Mouse (Mus musculus) heart, postnatal 10 days (tissue): Measurements from ENCODE around the gene Nup62. TPM values are rescaled to one million over a fixed set of nuclear protein-coding genes. Genes with fewer than 3 reads are reported as not detected.

Experiments
- DNase-seq, 2 experiments: peaks; one replicate each; pipeline ENCODE4 v3.0.0; 2021
- intact Hi-C: fragments of 180-260 bp; cut with DNase I; formaldehyde crosslinking; loops from one replicate; pipeline ENCODE4 v1.15.1; 2025
- total RNA-seq, 2 experiments: library from RNA; stranded (reverse); gene quantifications; 2 replicates each; pipeline ENCODE4 v1.2.3; 2021

Gene Nup62
- total RNA-seq, 2 experiments from 2014 or later, result 44.3 to 45.1 TPM

- peak in 1 of 2 experiments; percentile 21 for DNase-seq
- intact Hi-C loops, result loop anchor here (2.0 kb wide), 2 partner anchors 31 to 69 kb away; partner anchors contain the start of genes Akt1s1, Tbc1d17 and Vrk3
These were observed 1.6 kb downstream of the Nup62 start for GRCm38 (mm10) chr7:44817441-44817840.

DNA sequence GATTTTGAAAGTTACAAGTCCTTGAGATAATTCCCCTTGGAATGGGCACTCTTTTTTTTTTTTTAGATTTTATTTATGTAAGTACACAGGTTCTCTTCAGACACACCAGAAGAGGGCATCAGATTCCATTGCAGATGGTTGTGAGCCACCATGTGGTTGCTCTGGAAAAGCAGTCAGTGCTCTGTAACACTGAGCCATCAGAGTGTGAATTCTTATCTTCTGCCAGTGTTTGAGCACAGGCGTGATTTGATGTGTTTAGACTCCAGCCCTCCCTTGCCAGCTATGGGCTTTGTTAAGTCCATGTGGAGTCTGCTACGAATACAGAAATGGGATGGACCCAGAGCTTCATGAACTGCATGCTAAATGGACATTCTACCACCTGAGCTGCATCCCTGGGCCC, 2.3 kb downstream of the Nup62 start:
- peak in 1 of 2 experiments; percentile 15 for DNase-seq
- intact Hi-C loops, result no loop called here

DNA sequence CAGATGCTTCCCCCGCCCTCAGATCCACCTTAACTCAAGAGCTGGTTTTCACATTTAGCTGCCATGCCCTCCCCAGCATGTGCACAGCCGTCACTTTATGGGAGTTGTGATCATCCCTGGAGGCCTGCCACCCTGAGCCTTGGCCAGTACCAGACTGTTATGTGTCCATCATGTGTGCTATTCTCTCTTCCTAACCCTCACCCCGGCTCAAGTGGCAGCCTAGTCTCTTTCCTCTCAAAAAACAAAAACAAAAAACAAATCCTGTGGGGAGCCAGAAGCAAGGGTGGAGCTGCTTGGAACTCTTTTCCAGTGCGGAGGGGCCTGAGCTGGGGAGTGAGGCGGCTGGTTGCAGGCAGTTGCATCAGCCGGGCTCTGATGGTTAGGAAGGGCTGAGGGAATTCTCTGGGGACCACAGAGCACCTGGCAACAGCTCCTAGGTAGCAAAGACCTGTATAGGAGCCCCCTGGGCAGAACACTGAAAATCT, 2.9 kb downstream of the Nup62 start:
- intact Hi-C loops, result no loop called here
- peak; percentile 67 to 71 for DNase-seq

DNA sequence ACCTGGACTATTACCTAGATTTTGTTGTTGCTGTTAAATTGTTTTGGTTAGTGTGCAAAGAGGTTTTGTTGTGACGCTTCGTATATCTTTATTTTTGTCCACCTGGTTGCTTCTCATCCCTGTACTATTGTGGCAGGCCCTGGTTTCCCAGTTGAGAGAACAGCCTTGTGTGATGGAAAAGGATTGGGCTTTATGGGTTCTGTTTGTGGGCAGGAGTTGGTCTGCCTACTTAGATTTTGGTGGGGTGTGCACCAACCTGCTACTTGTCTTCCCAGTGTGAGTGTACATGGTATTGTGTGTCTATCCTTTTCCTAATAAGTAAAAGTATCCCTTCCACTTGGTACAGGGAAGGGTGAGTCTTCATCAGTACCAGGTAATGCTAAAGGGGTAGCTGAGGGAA, 3.5 kb downstream of the Nup62 start:
- no peak for DNase-seq
- intact Hi-C loops, result no loop called here

DNA sequence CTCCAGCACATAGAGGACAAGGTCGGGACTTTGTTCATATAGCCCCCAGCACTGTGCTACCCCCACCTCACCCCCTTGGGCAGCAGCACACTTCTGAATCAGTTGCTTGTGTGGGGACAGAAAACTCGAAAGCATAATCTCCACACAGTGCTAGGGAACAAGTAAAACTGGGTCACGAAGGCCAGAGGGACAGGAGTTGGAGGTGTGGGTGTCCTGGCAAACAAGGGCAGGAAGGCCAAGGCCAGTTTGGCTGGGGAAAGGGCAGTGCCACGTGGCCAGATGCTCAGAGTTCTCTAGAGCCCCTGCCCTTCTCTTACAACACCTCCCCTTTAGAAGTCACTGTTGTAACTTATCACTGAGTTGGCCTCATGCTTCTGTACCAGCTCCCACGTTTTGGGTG, 4.0 kb downstream of the Nup62 start:
- intact Hi-C loops, result loop anchor here (5.0 kb wide), 1 partner anchor 93 kb away; no protein-coding TSS in a partner anchor
- DNase-seq, result peak in 1 of 2 experiments; percentile 22

GRCm38 (mm10) chr7:44820525-44820924, 4.6 kb downstream of the Nup62 start:
- DNase-seq, result peak in 1 of 2 experiments; percentile 1
- intact Hi-C loops, result loop anchor here (5.0 kb wide), 1 partner anchor 93 kb away; no protein-coding TSS in a partner anchor

DNA sequence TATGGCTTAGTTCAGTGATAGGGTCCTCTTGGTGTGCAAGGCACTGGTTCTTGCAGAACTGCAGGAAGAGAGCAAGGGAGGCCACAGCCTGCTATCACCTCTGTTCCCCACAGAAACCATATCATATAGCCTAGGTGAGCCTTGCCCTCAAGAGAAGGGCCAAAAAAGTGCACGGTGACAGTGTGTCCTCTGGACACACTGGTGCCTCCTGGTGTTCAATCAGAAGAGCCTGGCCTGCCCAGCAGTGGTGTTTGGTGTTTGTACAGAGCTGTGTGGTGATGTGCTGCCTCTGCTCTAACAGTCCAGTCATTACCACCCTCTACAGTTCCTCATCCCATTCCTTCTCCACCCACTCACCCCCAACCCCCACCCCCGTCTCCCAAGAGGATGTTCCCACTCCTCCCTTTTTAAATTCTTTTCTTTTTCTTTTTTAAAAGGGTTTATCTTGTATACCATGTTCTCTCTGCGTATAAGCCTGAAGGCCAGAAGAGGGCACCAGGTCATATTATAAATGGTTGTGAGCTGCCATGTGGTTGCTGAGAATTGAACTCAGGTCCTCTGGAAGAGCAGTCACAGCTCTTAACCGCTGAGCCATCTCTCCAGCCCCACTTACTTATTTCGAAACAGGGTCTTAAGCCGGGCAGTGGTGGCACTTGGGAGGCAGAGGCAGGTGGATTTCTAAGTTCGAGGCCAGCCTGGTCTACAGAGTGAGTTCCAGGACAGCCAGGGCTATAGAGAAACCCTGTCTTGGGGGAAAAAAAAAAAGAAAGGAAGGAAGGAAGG, 6.0 kb downstream of the Nup62 start:
- DNase-seq, result no peak
- intact Hi-C loops, result loop anchor here (5.0 kb wide), 1 partner anchor 95 kb away; no protein-coding TSS in a partner anchor

DNA sequence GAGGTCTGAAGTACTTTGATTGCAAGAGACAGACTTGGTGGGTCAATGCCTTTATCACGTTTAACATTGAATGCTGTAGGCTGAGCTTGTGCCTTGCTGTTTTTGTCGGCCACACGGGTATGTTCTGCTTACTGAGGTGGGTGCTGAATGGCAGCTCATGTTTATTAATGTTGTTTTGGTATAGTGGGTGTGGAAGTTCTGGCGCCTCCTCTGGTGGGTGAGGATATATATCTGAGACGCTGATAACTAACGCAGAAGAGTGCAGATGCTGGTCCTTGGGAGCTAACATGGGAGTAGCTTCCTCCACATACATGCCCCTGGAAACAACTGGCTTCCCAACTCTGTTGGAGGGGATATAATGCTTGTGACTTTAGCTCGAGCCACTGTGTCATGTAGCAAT, 7.5 kb downstream of the Nup62 start:
- DNase-seq, result no peak
- intact Hi-C loops, result loop anchor here (5.0 kb wide), 1 partner anchor 96 kb away; no protein-coding TSS in a partner anchor

- intact Hi-C loops, result loop anchor here (5.0 kb wide), 2 partner anchors 98 to 178 kb away; no protein-coding TSS in a partner anchor
- peak; percentile 84 to 92 for DNase-seq
These were observed 9.0 kb downstream of the Nup62 start for GRCm38 (mm10) chr7:44824872-44825271.

DNA sequence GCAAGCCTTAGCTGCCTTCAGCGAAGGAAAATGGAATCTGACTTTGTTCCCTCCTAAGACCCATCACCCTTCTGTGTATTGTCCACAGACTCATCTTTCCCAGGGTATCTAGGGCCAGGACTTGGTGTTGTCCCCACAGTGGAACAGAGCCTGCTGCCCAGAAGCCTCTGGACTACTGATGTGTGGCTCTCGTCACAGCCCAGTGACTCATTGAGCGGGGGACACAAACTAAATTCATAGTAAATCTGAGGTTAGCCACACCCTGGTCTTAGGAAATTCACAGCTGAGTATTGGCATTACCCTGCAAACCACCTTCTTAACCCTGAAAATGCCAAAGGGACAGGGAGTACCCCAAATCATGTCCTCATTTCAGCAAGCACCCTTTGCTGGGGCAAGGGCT, 10.9 kb downstream of the Nup62 start:
- intact Hi-C loops, result loop anchor here (5.0 kb wide), 1 partner anchor 179 kb away; no protein-coding TSS in a partner anchor
- DNase-seq, result no peak

- no peak for DNase-seq
- intact Hi-C loops, result loop anchor here (5.0 kb wide), 1 partner anchor 181 kb away; no protein-coding TSS in a partner anchor
These were observed 12.8 kb downstream of the Nup62 start for GRCm38 (mm10) chr7:44828706-44829105.

- intact Hi-C loops, result no loop called here
- DNase-seq, result no peak
These were observed 16.9 kb downstream of the Nup62 start for GRCm38 (mm10) chr7:44832763-44833162.

GRCm38 (mm10) chr7:44835373-44836015, 19.6 kb downstream of the Nup62 start:
- intact Hi-C loops, result no loop called here
- DNase-seq, result no peak

GRCm38 (mm10) chr7:44836016-44836404, 20.1 kb downstream of the Nup62 start:
- DNase-seq, result no peak
- intact Hi-C loops, result no loop called here

DNA sequence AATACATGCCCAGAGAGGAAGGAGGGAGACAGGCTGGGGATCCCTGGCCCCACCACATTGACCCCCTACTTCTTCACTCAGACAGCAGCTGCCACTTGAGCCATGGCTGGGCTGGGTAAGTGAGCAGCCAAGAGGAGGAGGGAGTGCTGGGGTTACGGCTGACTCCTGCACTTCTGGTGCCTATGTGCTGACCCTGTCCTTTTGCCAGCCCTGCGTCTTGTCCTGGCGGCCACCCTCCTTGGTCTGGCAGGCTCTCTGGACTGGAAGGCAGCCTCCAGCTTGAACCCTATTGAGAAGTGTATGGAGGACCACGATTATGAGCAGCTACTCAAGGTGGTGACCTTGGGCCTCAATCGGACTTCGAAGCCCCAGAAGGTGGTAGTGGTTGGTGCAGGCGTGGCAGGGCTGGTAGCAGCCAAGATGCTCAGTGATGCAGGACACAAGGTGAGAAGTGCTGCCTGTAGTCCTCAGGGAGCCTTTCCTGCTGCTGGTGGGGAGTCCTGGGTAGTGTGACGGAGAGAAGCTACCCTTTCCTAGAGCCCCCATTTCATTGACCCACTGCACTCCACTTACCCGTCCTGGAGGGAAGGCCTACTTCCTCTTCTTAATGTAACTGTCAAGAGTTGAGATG, 20.6 kb downstream of the Nup62 start:
- no peak for DNase-seq
- intact Hi-C loops, result no loop called here

DNA sequence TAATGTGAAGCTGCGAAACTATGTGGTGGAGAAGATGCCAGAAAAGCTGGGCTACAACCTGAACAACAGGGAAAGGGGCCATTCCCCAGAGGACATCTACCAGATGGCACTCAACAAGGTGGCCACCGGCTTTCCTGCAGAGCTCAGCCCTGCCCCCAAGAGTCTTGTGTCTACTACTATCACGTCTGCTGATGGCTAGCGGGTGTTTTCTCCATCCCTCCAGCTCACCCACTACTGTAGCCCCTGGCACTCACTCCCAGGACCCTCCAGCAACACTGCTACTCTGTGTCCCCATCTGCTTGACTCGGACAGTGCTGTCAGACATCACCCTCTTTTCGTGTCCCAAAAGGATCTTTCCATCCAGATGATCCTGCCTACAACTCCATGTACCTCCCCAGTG, 22.2 kb downstream of the Nup62 start:
- intact Hi-C loops, result no loop called here
- DNase-seq, result no peak

DNA sequence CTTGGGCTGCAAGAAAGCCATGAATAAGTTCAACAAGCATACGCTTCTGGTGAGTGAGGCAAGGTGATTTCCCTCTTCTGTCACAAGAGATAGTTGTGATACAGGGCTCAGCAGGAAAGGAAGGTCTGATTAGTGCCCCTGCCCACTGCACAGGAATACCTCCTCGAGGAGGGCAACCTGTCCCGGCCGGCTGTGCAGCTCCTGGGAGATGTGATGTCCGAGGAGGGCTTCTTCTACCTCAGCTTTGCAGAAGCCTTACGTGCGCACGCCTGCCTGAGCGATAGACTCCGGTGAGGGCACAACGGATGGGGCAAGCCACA, 23.2 kb downstream of the Nup62 start:
- intact Hi-C loops, result no loop called here
- no peak for DNase-seq

GRCm38 (mm10) chr7:44839491-44840191, 23.8 kb downstream of the Nup62 start:
- DNase-seq, result peak; percentile 58 to 59
- intact Hi-C loops, result no loop called here

DNA sequence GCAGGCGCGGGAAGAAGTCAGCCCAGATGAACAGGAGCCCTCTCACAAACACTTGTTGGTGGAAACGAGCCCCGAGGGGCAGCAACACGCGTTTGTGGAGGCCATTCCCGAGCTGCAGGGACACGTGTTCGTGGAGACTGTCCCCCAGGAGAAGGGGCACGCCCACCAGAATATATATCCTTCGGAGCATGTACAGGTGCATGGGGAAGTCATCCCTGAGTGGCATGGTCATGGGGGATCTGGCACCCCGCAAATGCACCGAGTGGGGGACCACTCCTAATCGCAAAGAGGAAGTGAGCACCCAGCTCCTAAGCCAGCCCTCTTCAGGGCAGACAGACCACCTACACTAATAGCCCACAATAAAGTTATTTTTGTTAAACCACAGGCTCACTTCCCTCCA, 24.5 kb downstream of the Nup62 start:
- intact Hi-C loops, result no loop called here
- DNase-seq, result no peak

DNA sequence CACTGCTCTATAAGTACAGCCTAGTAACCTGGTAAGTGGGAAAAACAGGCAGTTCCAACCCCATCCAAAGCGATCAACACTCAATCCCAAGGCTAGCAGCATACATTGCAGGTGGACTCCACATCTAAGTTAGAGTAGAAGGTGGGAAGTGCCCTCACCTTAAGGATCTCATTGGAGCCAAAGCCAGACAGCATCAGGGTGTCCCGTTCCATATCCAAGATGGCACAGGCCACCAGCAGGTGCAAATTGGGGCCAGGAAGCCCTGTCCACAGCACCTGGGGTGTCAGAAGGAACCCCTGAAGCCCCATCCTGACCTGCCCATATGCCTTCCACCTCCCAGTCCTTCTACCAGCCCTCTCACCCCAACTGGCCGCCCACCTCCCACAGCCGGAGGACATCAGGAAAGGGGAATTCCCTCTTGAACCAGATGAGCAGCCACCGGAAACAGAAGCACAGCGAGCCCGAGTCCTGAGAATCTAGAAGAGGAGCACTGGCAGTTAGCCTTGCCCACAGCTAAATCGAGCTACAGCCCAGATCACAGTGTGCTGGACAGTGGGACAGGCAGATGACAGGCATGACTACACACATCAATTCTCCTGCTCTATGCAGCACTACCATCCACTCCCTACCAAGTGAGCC, 26.1 kb downstream of the Nup62 start:
- DNase-seq, result no peak
- intact Hi-C loops, result no loop called here
